Mouse (Mus musculus) heart, postnatal 0 days (tissue): Measurements from ENCODE around the gene Glrx5. TPM values are rescaled to one million over a fixed set of nuclear protein-coding genes. Genes with fewer than 3 reads are reported as not detected.

ENCODE experiments used
- ATAC-seq: fragments of 200-750 bp; cut with Nextera tagmentation; 2 replicates; pipeline ENCODE4 v1.8.0; 2017; ENCODE audit warnings: low read depth, moderate number of reproducible peaks, moderate library complexity; ENCODE audit not compliant: insufficient read depth
- DNase-seq: peaks from one replicate; pipeline ENCODE4 v3.0.0-alpha.2; 2016; ENCODE audit warnings: low spot score
- H3K27ac ChIP-seq: fragments of 300-500 bp; sonication (generic); 2 replicates; pipeline ENCODE4 v1.5.1; 2014; ENCODE audit warnings: low read depth, mild to moderate bottlenecking
- H3K27me3 ChIP-seq: fragments of 300-500 bp; sonication (generic); 2 replicates; pipeline ENCODE4 v1.6.1; 2014; ENCODE audit warnings: low read length, mixed read lengths; ENCODE audit not compliant: control insufficient read depth, insufficient read depth
- H3K36me3 ChIP-seq: fragments of 300-500 bp; sonication (generic); replicated peaks from 2 replicates; pipeline ENCODE4 v1.6.1; 2014; ENCODE audit warnings: low read length, mixed read lengths; ENCODE audit not compliant: control insufficient read depth, insufficient read depth
- H3K4me1 ChIP-seq: fragments of 300-500 bp; sonication (generic); 2 replicates; pipeline ENCODE4 v1.6.1; 2014; ENCODE audit warnings: antibody characterized with exemption; ENCODE audit not compliant: control insufficient read depth, insufficient read depth
- H3K4me2 ChIP-seq: fragments of 300-500 bp; sonication (generic); 2 replicates; pipeline ENCODE4 v1.6.1; 2014; ENCODE audit warnings: low read depth, mild to moderate bottlenecking, low read length, moderate library complexity
- H3K4me3 ChIP-seq: fragments of 300-500 bp; sonication (generic); 2 replicates; pipeline ENCODE4 v1.5.1; 2014; ENCODE audit warnings: low read depth, low read length
- H3K9ac ChIP-seq: fragments of 300-500 bp; sonication (generic); replicated peaks from 2 replicates; pipeline ENCODE4 v1.6.1; 2014; ENCODE audit warnings: low read depth, low read length, mixed read lengths
- H3K9me3 ChIP-seq: fragments of 300-500 bp; sonication (generic); replicated peaks from 2 replicates; pipeline ENCODE4 v1.6.1; 2016; ENCODE audit warnings: low read length; ENCODE audit not compliant: control insufficient read depth
- CTCF ChIP-seq: IDR thresholded peaks from 2 replicates; pipeline ENCODE4 v1.5.1; 2016; ENCODE audit warnings: antibody characterized with exemption, control low read depth, low read depth
- EP300 ChIP-seq: IDR thresholded peaks from 2 replicates; pipeline ENCODE4 v1.6.1; 2016; ENCODE audit warnings: antibody characterized with exemption, low read depth
- WGBS: fragments of 180-500 bp; shearing (Covaris S2); extraction: QIAGEN DNeasy Blood & Tissue Kit; methylation state at CpG from one replicate; pipeline ENCODE4 v1.1.7; 2014; 5-methylcytosine and 5-hydroxymethylcytosine counted together
- polyA plus RNA-seq: library from polyadenylated mRNA; unstranded; fragments of >200 nt; fragmentation: Nextera tagmentation; extraction: Ambion mirVana; gene quantifications from 2 replicates; pipeline ENCODE4 v1.2.1, GENCODE M21; 2015
- total RNA-seq: library from RNA; depleted of rRNA; stranded (reverse); fragments of >200 nt; gene quantifications from 2 replicates; pipeline ENCODE4 v1.2.3, GENCODE M21; 2014; ENCODE audit warnings: low replicate concordance

The Glrx5 gene
- total and polyA plus RNA-seq, 2 experiments from 2014 or later, result 87.7 to 210 TPM

- no peak for DNase-seq
- TF ChIP-seq CTCF, result no peak
- no peak for TF ChIP-seq EP300
- peak overlapping the region; percentile 88 for H3K4me2 ChIP-seq
- no peaks in the 10 kb centered on the region for H3K27me3 ChIP-seq
- H3K9ac ChIP-seq, result peak overlapping the region; percentile 82
- H3K4me1 ChIP-seq, result peaks cover 35% of the 10 kb centered on the region
- 0 out of 2 replicates have a peak, but pooled peaks cover 4% of the 10 kb centered on the region for H3K36me3 ChIP-seq
- 1% methylated on average over 45 of the region's 45 CpGs for WGBS
- peak overlapping the region; percentile 90 for H3K27ac ChIP-seq
- peak overlapping the region; percentile 78 for H3K4me3 ChIP-seq
- peak; percentile 15 for ATAC-seq
- H3K9me3 ChIP-seq, result no peaks in the 10 kb centered on the region
Observed at GRCm38 (mm10) chr12:105032832-105033775, 616 bp downstream of the Glrx5 start.

GRCm38 (mm10) chr12:105034130-105034769 lies 1.8 kb downstream of the Glrx5 start:
- H3K27me3 ChIP-seq, result no peaks in the 10 kb centered on the region
- peak overlapping the region; percentile 34; the same call in 1 of the 2 replicates for H3K9ac ChIP-seq
- DNase-seq, result no peak
- no peak for TF ChIP-seq EP300
- TF ChIP-seq CTCF, result no peak
- H3K27ac ChIP-seq, result no peak overlapping the region
- no peaks in the 10 kb centered on the region for H3K9me3 ChIP-seq
- peak overlapping the region; percentile 78 for H3K4me3 ChIP-seq
- H3K36me3 ChIP-seq, result 0 out of 2 replicates have a peak, but pooled peaks cover 4% of the 10 kb centered on the region
- 27% methylated on average over 14 of the region's 14 CpGs for WGBS
- H3K4me1 ChIP-seq, result peaks cover 40% of the 10 kb centered on the region
- H3K4me2 ChIP-seq, result peak overlapping the region; percentile 88
- ATAC-seq, result no peak

- Histone ChIP-seq H3K4me2 (no peak overlapping the region), H3K27ac (no peak overlapping the region), H3K9ac (no peak overlapping the region), H3K27me3 (no peaks in the 10 kb centered on the region), H3K9me3 (no peaks in the 10 kb centered on the region), H3K4me3 (no peak overlapping the region), H3K36me3 (peaks cover 31% of the 10 kb centered on the region), H3K4me1 (peaks cover 33% of the 10 kb centered on the region)
- DNase-seq (no peak), ATAC-seq (no peak)
- no peak for TF ChIP-seq CTCF
- no peak for TF ChIP-seq EP300
- WGBS, result 76% methylated on average over 11 of the region's 11 CpGs
Observed at GRCm38 (mm10) chr12:105038211-105038610, 5.7 kb downstream of the Glrx5 start.

GRCm38 (mm10) chr12:105038918-105039317 lies 6.4 kb downstream of the Glrx5 start:
- no peaks in the 10 kb centered on the region for H3K9me3 ChIP-seq
- no peak overlapping the region for H3K9ac ChIP-seq
- H3K27me3 ChIP-seq, result no peaks in the 10 kb centered on the region
- ATAC-seq, result no peak
- WGBS, result 45% methylated on average over 7 of the region's 7 CpGs
- DNase-seq, result no peak
- H3K4me2 ChIP-seq, result no peak overlapping the region
- no peak overlapping the region for H3K27ac ChIP-seq
- TF ChIP-seq EP300 (no peak), CTCF (no peak)
- peaks cover 26% of the 10 kb centered on the region for H3K4me1 ChIP-seq
- H3K36me3 ChIP-seq, result peaks cover 34% of the 10 kb centered on the region
- H3K4me3 ChIP-seq, result no peak overlapping the region

GRCm38 (mm10) chr12:105039578-105040289 lies 7.2 kb downstream of the Glrx5 start:
- Histone ChIP-seq H3K27me3 (no peaks in the 10 kb centered on the region), H3K9ac (no peak overlapping the region), H3K9me3 (no peaks in the 10 kb centered on the region), H3K4me2 (no peak overlapping the region), H3K4me3 (no peak overlapping the region), H3K36me3 (peaks cover 34% of the 10 kb centered on the region), H3K27ac (no peak overlapping the region), H3K4me1 (peaks cover 18% of the 10 kb centered on the region)
- ATAC-seq, result 0 out of 2 replicates have a peak, but pooled peaks have one; percentile 13
- no peak for TF ChIP-seq EP300
- TF ChIP-seq CTCF, result no peak
- no peak for DNase-seq
- WGBS, result 36% methylated on average over 12 of the region's 12 CpGs
